Mouse (Mus musculus): ENCODE results near the gene Nfatc2. TPM values are rescaled to one million over a fixed set of nuclear protein-coding genes. Genes with fewer than 3 reads are reported as not detected.
A peak's percentile ranks its signal among the peaks of the same experiment; 100 is the strongest.

The Nfatc2 gene
- polyA plus RNA-seq, 2 experiments from 2014 or later: 22.1 to 22.9 TPM

- no peak for ATAC-seq
Observed at GRCm38 (mm10) chr2:168608125-168608564, 6.7 kb upstream of the Nfatc2 start.

- ATAC-seq: no peak
Observed at GRCm38 (mm10) chr2:168604655-168605070, 3.2 kb upstream of the Nfatc2 start.

- no peak for ATAC-seq
Observed at GRCm38 (mm10) chr2:168602387-168602741, 907 bp upstream of the Nfatc2 start.

- ATAC-seq: peak; percentile 28
Observed at GRCm38 (mm10) chr2:168600750-168601490, 537 bp downstream of the Nfatc2 start.

- ATAC-seq: peak; percentile 57
Observed at GRCm38 (mm10) chr2:168595693-168596092, 5.8 kb downstream of the Nfatc2 start.

GRCm38 (mm10) chr2:168593676-168594075, 7.8 kb downstream of the Nfatc2 start:
- no peak for ATAC-seq

GRCm38 (mm10) chr2:168593004-168593403, 8.5 kb downstream of the Nfatc2 start:
- ATAC-seq: no peak

- peak; percentile 11 for ATAC-seq
Observed at GRCm38 (mm10) chr2:168591076-168591475, 10.4 kb downstream of the Nfatc2 start.

GRCm38 (mm10) chr2:168590556-168590955, 10.9 kb downstream of the Nfatc2 start:
- peak; percentile 72 for ATAC-seq

GRCm38 (mm10) chr2:168590168-168590551, 11.3 kb downstream of the Nfatc2 start:
- peak; percentile 55 for ATAC-seq

GRCm38 (mm10) chr2:168589368-168590167, 11.9 kb downstream of the Nfatc2 start:
- ATAC-seq: peak; percentile 48

GRCm38 (mm10) chr2:168588591-168589367, 12.7 kb downstream of the Nfatc2 start:
- no peak for ATAC-seq

- no peak for ATAC-seq
Observed at GRCm38 (mm10) chr2:168587159-168587558, 14.3 kb downstream of the Nfatc2 start.

- no peak for ATAC-seq
Observed at GRCm38 (mm10) chr2:168586512-168586911, 14.9 kb downstream of the Nfatc2 start.

- no peak for ATAC-seq
Observed at GRCm38 (mm10) chr2:168584857-168585256, 16.6 kb downstream of the Nfatc2 start.

GRCm38 (mm10) chr2:168584408-168584807, 17.0 kb downstream of the Nfatc2 start:
- no peak for ATAC-seq

- ATAC-seq: peak; percentile 65
Observed at GRCm38 (mm10) chr2:168583084-168583483, 18.4 kb downstream of the Nfatc2 start.

GRCm38 (mm10) chr2:168581207-168581854, 20.1 kb downstream of the Nfatc2 start:
- ATAC-seq: no peak

GRCm38 (mm10) chr2:168580295-168580915, 21.1 kb downstream of the Nfatc2 start:
- ATAC-seq: peak; percentile 42

GRCm38 (mm10) chr2:168579601-168580130, 21.8 kb downstream of the Nfatc2 start:
- no peak for ATAC-seq

- no peak for ATAC-seq
Observed at GRCm38 (mm10) chr2:168579109-168579508, 22.3 kb downstream of the Nfatc2 start.

- no peak for ATAC-seq
Observed at GRCm38 (mm10) chr2:168578132-168578531, 23.3 kb downstream of the Nfatc2 start.
